Mouse (Mus musculus) forebrain, embryonic 11.5 days (tissue): ENCODE measurements around the gene Sf3b4. TPM values are rescaled to one million over a fixed set of nuclear protein-coding genes. Genes with fewer than 3 reads are reported as not detected.
A peak's percentile ranks its signal among the peaks of the same experiment; 100 is the strongest.
"Not testable (repeated sequence)": the region's sequence is repeated elsewhere in the genome, so short reads cannot be mapped to it uniquely, and the experiment has no call there.

ENCODE experiments used
- ATAC-seq: fragments of 200-750 bp; cut with Nextera tagmentation; replicated peaks from 2 replicates; pipeline ENCODE4 v1.8.0; 2017; ENCODE audit warnings: moderate TSS enrichment; ENCODE audit not compliant: low FRiP score
- DNase-seq: peaks from one replicate; pipeline ENCODE4 v3.0.0-alpha.2; 2017; ENCODE audit warnings: low spot score
- H3K27ac ChIP-seq: fragments of 300-500 bp; sonication (generic); 2 replicates; pipeline ENCODE4 v1.5.1; 2014; ENCODE audit warnings: low read depth, low read length
- H3K27me3 ChIP-seq: fragments of 300-500 bp; sonication (generic); 2 replicates; pipeline ENCODE4 v1.6.1; 2014; ENCODE audit warnings: mild to moderate bottlenecking, low read length, mixed read lengths; ENCODE audit not compliant: control insufficient read depth, insufficient read depth
- H3K36me3 ChIP-seq: fragments of 300-500 bp; sonication (generic); 2 replicates; pipeline ENCODE4 v1.6.1; 2014; ENCODE audit warnings: mild to moderate bottlenecking, low read length, moderate library complexity, mixed read lengths; ENCODE audit not compliant: control insufficient read depth, insufficient read depth
- H3K4me1 ChIP-seq: fragments of 300-500 bp; sonication (generic); replicated peaks from 2 replicates; pipeline ENCODE4 v1.6.1; 2014; ENCODE audit warnings: low read length, mixed read lengths; ENCODE audit not compliant: control insufficient read depth, insufficient read depth
- H3K4me2 ChIP-seq: fragments of 300-500 bp; sonication (generic); 2 replicates; pipeline ENCODE4 v1.6.1; 2014; ENCODE audit warnings: low read depth, mild to moderate bottlenecking, low read length, moderate library complexity, mixed read lengths; ENCODE audit not compliant: severe bottlenecking
- H3K4me3 ChIP-seq: fragments of 300-500 bp; sonication (generic); 2 replicates; pipeline ENCODE4 v1.5.1; 2014; ENCODE audit warnings: low read depth, low read length
- H3K9ac ChIP-seq: fragments of 300-500 bp; sonication (generic); 2 replicates; pipeline ENCODE4 v1.6.1; 2014; ENCODE audit warnings: low read length
- H3K9me3 ChIP-seq: fragments of 300-500 bp; sonication (generic); 2 replicates; pipeline ENCODE4 v1.6.1; 2016; ENCODE audit warnings: low read length, mixed read lengths; ENCODE audit not compliant: control insufficient read depth
- WGBS: fragments of 180-500 bp; shearing (Covaris S2); extraction: QIAGEN DNeasy Blood & Tissue Kit; methylation state at CpG from one replicate; pipeline ENCODE4 v1.1.7; 2014; 5-methylcytosine and 5-hydroxymethylcytosine counted together
- polyA plus RNA-seq: library from polyadenylated mRNA; unstranded; fragments of >200 nt; fragmentation: Nextera tagmentation; extraction: Ambion mirVana; gene quantifications from 2 replicates; pipeline ENCODE4 v1.2.1, GENCODE M21; 2014

Gene Sf3b4
- polyA plus RNA-seq, 1 experiment from 2014 or later, result 230 TPM

DNA sequence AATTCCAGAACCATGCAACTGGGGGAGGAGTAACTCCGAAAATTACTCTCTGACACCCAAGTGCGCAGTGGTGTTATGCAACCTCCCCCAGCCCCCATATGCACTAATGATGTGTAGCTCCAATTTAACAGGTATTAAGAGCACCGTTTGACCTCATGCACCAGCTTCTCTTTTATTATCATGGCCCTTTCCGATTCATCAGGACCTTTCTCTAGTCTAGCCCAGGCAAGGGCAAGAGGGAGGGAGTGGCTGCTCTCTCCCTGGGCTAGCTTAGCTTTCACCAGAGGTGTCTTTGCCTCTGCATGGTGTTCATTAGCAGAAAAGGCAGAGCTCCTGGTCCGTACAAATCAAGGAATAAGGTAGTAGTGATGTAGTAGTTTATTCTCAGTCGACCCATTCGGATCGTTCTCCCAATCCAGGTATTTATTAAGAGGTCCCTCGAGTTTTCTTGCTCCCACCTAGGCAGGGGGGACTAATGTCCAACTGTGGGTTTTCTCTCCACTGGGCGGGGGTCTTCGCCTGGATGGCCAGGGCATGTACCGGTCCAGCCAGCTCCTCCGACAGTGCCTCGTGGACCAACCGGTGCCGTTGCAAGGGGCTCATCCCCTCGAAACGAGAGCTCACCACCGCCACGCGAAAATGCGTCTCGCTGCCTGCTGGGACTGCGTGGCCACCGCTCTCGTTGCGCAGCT, 24.5 kb downstream of the Sf3b4 start:
- peak overlapping the region; percentile 98 for H3K4me2 ChIP-seq
- no peak for DNase-seq
- no peaks in the 10 kb centered on the region for H3K27me3 ChIP-seq
- ATAC-seq, result no peak
- WGBS, result 21% methylated on average over 27 of the region's 27 CpGs
- H3K9me3 ChIP-seq, result no peaks in the 10 kb centered on the region
- H3K4me1 ChIP-seq, result peaks cover 7% of the 10 kb centered on the region
- H3K9ac ChIP-seq, result peak overlapping the region; percentile 97
- peak overlapping the region; percentile 92 for H3K27ac ChIP-seq
- H3K36me3 ChIP-seq, result no peaks in the 10 kb centered on the region
- peak overlapping the region; percentile 66 for H3K4me3 ChIP-seq

DNA sequence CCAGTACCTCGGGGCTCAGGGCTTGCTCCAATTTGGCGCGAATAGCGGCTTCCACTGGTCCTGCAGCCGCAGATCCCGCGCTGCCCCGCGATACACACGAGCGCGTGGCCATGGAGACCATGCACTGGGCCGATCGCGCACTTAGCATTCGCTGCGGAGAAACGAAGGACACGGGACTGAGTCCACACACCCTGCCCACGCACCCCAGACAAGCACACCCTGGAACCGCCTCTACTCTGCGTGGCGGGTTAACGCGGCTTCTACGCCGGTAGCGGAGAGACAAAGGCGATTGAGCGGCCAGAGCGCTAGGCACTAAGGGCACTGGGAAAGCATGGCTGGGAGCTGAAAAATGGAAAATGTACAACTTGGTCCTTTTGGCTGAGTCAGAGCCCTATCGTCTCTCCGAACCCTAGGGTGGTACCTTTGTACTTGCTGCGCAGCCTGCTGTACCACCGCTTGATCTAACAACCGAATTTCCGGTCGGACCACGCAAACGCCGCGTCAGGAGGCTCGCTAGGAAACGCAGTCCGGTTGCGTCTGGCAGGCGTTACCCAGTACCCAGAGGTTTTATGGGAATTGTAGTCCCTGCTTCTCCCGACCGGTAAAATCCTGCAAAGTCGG, 25.1 kb downstream of the Sf3b4 start:
- WGBS, result under 1% methylated on average over 50 of the region's 50 CpGs
- DNase-seq, result peak; percentile 93
- Histone ChIP-seq H3K4me2 (peak overlapping the region; percentile 98), H3K36me3 (no peaks in the 10 kb centered on the region), H3K4me1 (peaks cover 7% of the 10 kb centered on the region), H3K4me3 (peak overlapping the region; percentile 66), H3K9me3 (no peaks in the 10 kb centered on the region), H3K27me3 (no peaks in the 10 kb centered on the region), H3K9ac (peak overlapping the region; percentile 97), H3K27ac (peak overlapping the region; percentile 92)
- ATAC-seq, result peak; percentile 93

DNA sequence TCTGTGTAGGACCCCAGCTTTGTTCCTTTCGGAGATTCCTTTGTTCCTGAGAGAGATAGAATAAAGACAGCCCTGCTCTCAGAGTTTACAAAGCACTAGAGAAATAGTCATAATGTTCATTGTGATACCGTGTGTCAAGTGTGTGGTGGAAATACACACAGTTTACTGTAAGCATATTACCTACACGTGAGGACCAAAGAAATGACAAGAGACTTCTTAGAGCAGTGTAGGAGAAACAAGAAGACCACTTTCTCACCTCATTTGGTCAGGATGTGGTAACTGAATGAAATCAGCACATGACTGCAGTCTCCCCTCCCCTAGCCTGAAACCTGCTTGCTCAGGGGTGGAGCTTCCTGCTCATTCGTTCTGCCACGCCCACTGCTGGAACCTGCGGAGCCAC, 26.0 kb downstream of the Sf3b4 start:
- no peaks in the 10 kb centered on the region for H3K36me3 ChIP-seq
- DNase-seq (no peak), ATAC-seq (peak; percentile 25; the same call in 1 of the 2 replicates)
- no peak overlapping the region for H3K27ac ChIP-seq
- H3K4me2 ChIP-seq, result peak overlapping the region; percentile 98
- H3K4me3 ChIP-seq, result peak overlapping the region; percentile 66
- no peaks in the 10 kb centered on the region for H3K9me3 ChIP-seq
- H3K27me3 ChIP-seq, result no peaks in the 10 kb centered on the region
- WGBS, result 2% methylated on average over 6 of the region's 6 CpGs
- H3K9ac ChIP-seq, result peak overlapping the region; percentile 50
- peaks cover 7% of the 10 kb centered on the region for H3K4me1 ChIP-seq

DNA sequence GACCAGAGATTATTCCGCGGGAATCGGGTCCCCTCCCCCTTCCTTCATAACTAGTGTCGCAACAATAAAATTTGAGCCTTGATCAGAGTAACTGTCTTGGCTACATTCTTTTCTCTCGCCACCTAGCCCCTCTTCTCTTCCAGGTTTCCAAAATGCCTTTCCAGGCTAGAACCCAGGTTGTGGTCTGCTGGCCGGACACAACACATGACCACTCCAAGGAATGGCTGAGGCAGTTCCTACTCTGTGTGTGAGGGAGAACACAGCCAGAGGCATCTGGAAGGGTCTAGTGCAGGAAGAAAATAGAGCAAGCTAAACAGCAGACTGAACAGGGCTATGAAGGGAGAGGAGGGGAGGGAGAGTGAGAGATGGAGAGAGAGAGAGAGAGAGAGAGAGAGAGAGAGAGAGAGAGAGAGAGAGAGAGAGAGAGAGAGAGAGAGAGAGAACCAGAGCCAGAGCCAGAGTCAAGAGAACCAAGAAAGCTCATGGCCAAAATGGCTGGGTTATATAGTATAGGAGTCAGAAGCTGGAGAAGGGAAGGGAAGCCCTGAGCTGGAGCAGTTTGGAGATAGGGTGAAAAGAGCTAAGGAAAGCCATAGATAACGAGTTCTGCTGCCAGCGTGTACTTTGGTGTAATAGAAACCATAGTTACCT, 26.6 kb downstream of the Sf3b4 start:
- not testable (repeated sequence) for H3K36me3 ChIP-seq, H3K27me3 ChIP-seq, H3K4me3 ChIP-seq, H3K9me3 ChIP-seq, H3K9ac ChIP-seq, H3K4me1 ChIP-seq, DNase-seq, H3K27ac ChIP-seq, ATAC-seq, H3K4me2 ChIP-seq
- 29% methylated on average over 7 of the region's 8 CpGs for WGBS

DNA sequence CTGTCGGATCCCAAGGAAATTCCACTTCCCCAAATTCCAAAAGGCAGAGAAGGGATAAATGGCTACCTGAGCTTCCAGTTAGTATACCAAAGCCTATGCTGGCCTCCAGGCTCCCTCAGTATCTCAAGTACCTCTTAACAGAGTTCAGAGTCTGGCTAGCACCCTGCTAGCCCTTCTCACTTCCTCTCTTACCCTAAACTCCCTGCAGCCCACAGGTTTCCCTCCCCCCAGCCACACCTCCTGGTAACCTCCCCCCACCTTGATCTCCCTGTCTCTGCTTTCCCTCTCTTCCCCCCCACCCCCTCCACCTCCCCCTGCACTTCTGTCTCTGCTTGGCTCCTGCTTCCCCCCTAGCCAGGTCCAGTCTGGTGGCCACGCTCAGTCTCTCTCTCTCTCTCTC, 27.6 kb downstream of the Sf3b4 start:
- 72% methylated on average over 2 of the region's 2 CpGs for WGBS
- no peaks in the 10 kb centered on the region for H3K27me3 ChIP-seq
- H3K4me3 ChIP-seq, result no peak overlapping the region
- no peak overlapping the region for H3K27ac ChIP-seq
- peaks cover 7% of the 10 kb centered on the region for H3K4me1 ChIP-seq
- no peak overlapping the region for H3K9ac ChIP-seq
- ATAC-seq (no peak), DNase-seq (no peak)
- no peaks in the 10 kb centered on the region for H3K36me3 ChIP-seq
- no peaks in the 10 kb centered on the region for H3K9me3 ChIP-seq
- no peak overlapping the region for H3K4me2 ChIP-seq

DNA sequence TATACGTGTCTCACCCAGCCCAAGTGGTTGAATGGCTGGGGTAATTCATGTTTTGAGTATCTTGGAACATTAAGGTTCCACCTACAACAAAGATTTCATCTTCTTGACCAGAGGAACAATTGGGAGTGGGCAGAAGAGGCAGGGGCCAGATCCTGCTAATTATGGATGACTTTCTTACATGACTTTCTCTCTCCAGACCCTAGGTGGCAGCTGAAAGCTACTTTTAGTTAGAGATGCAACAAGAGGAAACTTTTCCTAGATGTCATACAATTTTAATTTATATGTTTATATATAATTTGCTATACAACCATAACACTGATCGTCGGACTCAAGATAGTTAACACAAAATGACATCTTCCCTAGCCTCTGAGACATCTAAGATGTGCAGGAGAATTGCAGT, 35.7 kb downstream of the Sf3b4 start:
- H3K4me1 ChIP-seq, result 0 out of 2 replicates have a peak, but pooled peaks cover 2% of the 10 kb centered on the region
- no peak overlapping the region for H3K27ac ChIP-seq
- no peak overlapping the region for H3K4me2 ChIP-seq
- DNase-seq (no peak), ATAC-seq (no peak)
- no peak overlapping the region for H3K4me3 ChIP-seq
- 85% methylated on average over 3 of the region's 3 CpGs for WGBS
- no peaks in the 10 kb centered on the region for H3K36me3 ChIP-seq
- no peak overlapping the region for H3K9ac ChIP-seq
- H3K9me3 ChIP-seq, result no peaks in the 10 kb centered on the region
- H3K27me3 ChIP-seq, result no peaks in the 10 kb centered on the region

DNA sequence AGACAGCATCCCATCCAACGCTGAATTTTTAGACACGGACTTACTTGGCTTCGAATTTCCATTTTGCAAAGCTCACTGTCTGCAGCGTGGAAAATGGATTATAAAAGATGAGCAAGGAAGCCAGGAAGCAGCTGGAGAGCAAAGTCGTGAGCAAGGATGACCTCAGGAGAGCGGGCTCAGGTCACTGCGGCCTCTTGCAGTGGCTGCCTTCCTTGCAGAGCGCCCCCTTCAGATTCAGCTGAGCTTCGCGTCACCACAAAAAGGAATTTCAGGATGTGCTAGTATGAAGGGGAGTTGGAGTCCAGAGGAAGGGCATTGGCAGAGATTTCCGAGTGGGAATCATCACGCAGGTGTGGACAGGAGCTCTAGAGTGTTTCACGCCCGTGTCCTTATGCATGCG, 37.1 kb downstream of the Sf3b4 start:
- DNase-seq (no peak), ATAC-seq (no peak)
- H3K27ac ChIP-seq, result no peak overlapping the region
- H3K4me2 ChIP-seq, result no peak overlapping the region
- no peak overlapping the region for H3K9ac ChIP-seq
- no peaks in the 10 kb centered on the region for H3K9me3 ChIP-seq
- whole genome bisulfite sequencing, result 22% methylated on average over 15 of the region's 15 CpGs
- H3K4me1 ChIP-seq, result 0 out of 2 replicates have a peak, but pooled peaks cover 2% of the 10 kb centered on the region
- no peak overlapping the region for H3K4me3 ChIP-seq
- no peaks in the 10 kb centered on the region for H3K27me3 ChIP-seq
- H3K36me3 ChIP-seq, result no peaks in the 10 kb centered on the region

DNA sequence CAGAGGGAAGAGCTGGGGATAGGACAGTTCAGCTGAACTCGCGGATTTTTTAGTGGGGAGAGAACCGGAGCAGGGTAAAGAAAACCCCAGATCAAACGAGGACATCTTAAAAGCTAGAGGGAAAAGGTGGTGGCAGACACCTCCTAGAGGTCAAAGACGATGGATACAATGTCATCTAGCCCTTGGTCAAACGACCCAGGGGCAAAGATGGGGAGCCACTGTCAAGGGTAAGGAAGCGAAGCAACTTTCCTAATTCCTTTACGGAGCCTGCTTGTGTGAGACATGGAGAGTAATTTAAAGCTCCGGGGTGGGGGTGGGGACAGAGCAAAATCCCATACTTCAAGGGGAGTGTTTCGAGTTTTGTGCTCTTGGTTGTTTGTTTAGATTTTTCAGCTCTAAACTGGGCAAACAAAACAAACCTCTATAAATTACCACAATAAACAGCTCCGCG, 47.1 kb downstream of the Sf3b4 start:
- peak overlapping the region; percentile 98 for H3K27ac ChIP-seq
- peak overlapping the region; percentile 44 for H3K4me3 ChIP-seq
- ATAC-seq (peak; percentile 16; the same call in 1 of the 2 replicates), DNase-seq (peak; percentile 60)
- peaks cover 9% of the 10 kb centered on the region; the same call in 1 of the 2 replicates for H3K4me1 ChIP-seq
- no peaks in the 10 kb centered on the region for H3K27me3 ChIP-seq
- peak overlapping the region; percentile 68 for H3K4me2 ChIP-seq
- no peaks in the 10 kb centered on the region for H3K9me3 ChIP-seq
- no peaks in the 10 kb centered on the region for H3K36me3 ChIP-seq
- H3K9ac ChIP-seq, result peak overlapping the region; percentile 84
- WGBS, result under 1% methylated on average over 12 of the region's 12 CpGs
